Mouse (Mus musculus): ENCODE results near the gene Tsga10ip. TPM values are rescaled to one million over a fixed set of nuclear protein-coding genes. Genes with fewer than 3 reads are reported as not detected.

Tsga10ip gene
- polyA plus RNA-seq (2016; fragmentation: Nextera tagmentation; extraction: Ambion mirVana) = 0.44 and 0.58 TPM in 2 replicates

DNA sequence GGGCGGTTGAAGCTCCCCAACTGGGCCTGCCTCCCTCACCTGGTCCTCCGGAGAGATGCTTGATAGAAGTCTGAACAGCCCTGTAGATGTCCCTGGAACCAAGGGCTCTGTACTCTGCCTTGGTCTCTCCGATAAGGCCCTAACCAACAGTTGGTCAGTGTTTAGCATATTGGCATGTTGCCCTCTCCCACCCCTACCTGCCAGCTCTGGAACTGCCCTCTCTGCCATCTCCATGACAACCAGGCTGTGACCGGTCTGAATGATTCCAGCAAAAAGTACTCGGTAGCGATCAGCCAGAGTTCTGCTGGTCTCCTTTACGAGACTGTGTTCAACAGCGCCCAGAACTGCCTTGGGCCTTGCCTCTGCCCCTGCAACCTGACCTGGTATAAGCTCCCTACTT is at the start of gene Tsga10ip:
TSS of gene Tsga10ip (minus strand) at position 234 of the 400 bp plus-strand sequence.
- 80% methylated on average over 8 of the region's 8 CpGs for WGBS

DNA sequence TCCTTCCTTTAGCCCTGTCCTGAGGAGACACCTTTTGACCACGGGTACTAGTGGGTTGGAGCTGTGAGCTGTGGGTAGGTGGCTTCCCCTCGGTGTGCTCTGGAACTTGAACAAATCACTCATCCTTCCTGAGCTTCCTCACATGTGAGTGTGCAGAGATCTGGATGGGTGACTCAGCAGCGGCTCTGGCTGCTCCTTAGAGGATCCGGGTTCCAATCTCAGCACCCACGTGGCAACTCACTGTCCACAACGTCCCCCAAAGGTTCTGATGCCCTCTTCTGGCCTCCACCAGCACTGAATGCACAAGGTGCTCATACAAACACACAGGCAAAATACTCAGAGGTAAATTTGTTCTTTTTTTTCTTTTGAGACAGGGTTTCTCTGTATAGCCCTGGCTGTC is 49.4 kb upstream of the Tsga10ip start:
- no peak for DNase-seq (ENCODE audit: low spot score)
- H3K4me1 ChIP-seq (replicated peaks) = peaks cover 45% of the 10 kb centered on the region
- no peak overlapping the region for H3K4me3 ChIP-seq
- H3K36me3 ChIP-seq = peaks cover 16% of the 10 kb centered on the region
- H3K27me3 ChIP-seq (ENCODE audit: insufficient read depth, poor library complexity, severe bottlenecking) = peaks cover 57% of the 10 kb centered on the region
- 80% methylated on average over 6 of the region's 6 CpGs for WGBS
- peaks cover 6% of the 10 kb centered on the region for H3K9me3 ChIP-seq
- H3K27ac ChIP-seq = no peak overlapping the region

More for the DNA sequence above, at the start of gene Tsga10ip:
- H3K9me3 ChIP-seq = no peaks in the 10 kb centered on the region
- no peak within 1 kb of the TSS for H3K27ac ChIP-seq
- no peak within 1 kb of the TSS for H3K4me3 ChIP-seq
- no peak for DNase-seq (ENCODE audit: low spot score)
- peaks cover 15% of the 10 kb centered on the region for H3K4me1 ChIP-seq (replicated peaks)
- no peaks in the 10 kb centered on the region for H3K36me3 ChIP-seq
- no peaks in the 10 kb centered on the region for H3K27me3 ChIP-seq (ENCODE audit: insufficient read depth, poor library complexity, severe bottlenecking)

DNA sequence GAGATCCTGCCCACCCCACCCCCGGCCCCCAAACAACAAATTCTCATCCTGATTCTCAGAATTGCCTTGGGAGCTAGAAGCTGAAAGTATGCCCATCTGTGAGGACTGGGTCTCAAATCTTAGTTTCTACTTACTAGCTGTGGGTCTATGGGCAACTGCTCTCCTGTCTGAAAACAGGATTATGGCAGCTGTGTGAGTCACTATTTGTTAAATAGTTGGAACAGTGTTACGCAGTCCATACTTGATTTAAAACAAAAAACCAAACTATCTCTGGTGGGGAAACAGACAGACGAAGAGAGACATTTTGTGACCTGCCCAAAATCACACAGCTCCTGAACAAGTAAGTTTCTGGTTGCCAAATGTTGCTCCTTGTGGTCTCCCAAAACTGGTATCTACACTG is 47.3 kb upstream of the Tsga10ip start:
- 89% methylated on average over 3 of the region's 3 CpGs for WGBS

DNA sequence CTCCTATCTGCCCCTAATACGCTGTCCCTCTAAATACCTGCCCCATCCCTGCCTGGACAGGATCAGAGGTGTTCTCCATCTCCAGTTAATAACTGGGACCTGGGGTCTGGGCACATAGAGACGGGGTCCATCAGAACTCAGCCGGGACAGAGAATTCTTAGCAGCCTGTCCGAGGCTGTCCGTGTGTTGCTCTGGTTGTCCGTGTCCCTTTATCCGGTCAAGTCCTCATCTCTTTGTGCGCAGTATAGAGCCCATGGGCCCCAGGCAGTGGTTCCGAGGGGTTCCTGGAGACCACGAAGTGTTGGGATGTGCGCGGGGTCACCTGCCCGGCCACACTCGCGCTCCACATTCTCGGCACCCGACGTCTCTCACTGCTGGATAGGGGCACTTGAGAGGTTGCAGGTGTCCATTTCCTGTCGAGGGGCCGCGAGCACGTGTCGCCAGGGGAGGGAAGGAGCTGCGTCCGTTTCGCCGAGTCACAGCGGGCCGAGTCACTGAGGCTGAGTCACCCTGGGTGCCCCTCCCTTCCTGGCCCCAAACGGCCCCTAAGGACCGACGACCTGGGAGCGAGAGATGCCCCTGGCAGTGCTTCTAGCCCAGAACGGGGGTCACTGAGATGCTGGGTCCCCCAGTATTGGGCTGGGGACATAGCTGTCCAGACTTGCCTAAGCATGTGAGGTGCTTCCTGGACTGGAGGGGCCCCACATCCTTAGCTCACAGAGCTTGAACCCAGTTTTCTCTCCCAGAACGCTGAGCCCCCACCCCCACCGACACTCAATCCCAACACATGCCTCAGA is 46.2 kb upstream of the Tsga10ip start:
- Histone ChIP-seq H3K9me3 (peaks cover 6% of the 10 kb centered on the region), H3K4me3 (peak overlapping the region; percentile 62), H3K27ac (no peak overlapping the region), H3K27me3 (ENCODE audit: insufficient read depth, poor library complexity, severe bottlenecking) (peaks cover 83% of the 10 kb centered on the region), H3K4me1 (replicated peaks) (peaks cover 24% of the 10 kb centered on the region), H3K36me3 (0 out of 2 replicates have a peak, but pooled peaks cover under 1% of the 10 kb centered on the region)
- 7% methylated on average over 36 of the region's 36 CpGs for WGBS
- no peak for DNase-seq (ENCODE audit: low spot score)

More for the DNA sequence above, 47.3 kb upstream of the Tsga10ip start:
- Histone ChIP-seq H3K36me3 (peaks cover 11% of the 10 kb centered on the region), H3K27me3 (ENCODE audit: insufficient read depth, poor library complexity, severe bottlenecking) (peaks cover 72% of the 10 kb centered on the region), H3K27ac (no peak overlapping the region), H3K4me1 (replicated peaks) (peaks cover 28% of the 10 kb centered on the region), H3K4me3 (no peak overlapping the region), H3K9me3 (peaks cover 6% of the 10 kb centered on the region)
- no peak for DNase-seq (ENCODE audit: low spot score)

DNA sequence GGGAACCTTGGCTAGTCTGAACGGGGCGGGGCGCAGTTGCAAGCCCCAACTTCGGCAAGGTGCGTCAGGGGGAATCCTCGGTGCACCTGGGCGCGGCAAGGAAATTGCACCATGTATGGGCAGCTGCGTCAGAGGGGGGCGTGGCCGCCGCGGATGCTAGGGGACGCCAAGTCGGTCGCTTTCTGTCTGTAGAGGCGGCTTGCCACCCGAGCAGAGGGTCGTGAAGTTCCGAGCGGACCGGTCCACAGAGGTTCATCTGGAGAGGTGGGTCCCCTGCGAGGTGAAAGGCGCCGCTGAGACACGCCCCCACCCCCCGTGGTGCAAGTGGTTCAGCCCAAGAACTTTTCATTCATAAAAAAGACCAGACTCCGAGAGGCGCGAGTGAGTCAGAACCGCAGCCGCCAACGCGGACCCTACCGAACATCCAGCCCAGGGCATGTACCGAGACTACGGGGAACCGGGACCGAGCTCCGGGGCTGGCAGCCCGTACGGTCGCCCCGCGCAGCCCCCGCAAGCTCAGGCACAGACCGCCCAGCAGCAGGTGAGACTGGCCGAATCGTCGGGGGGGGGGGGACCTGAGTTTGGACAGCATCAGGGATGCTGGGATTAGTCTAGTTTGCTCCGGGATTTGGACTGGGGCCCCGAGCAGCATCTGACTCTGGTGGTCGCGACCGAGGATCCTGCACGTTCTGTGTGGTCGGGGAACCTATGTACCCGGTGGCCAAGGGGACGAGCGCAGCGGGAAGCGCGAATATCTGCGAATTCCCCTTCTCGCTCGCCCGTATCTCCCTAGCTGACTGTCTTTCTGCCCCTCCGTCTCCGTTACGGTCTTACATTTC is 45.4 kb upstream of the Tsga10ip start, which contains the start of gene Fosl1:
TSS of gene Fosl1 (plus strand) at position 33 of the 839 bp plus-strand sequence.
- Histone ChIP-seq H3K4me1 (replicated peaks) (peaks cover 24% of the 10 kb centered on the region), H3K9me3 (peaks cover 6% of the 10 kb centered on the region), H3K4me3 (peak within 1 kb of the TSS; percentile 62), H3K27me3 (ENCODE audit: insufficient read depth, poor library complexity, severe bottlenecking) (peaks cover 83% of the 10 kb centered on the region), H3K27ac (no peak within 1 kb of the TSS), H3K36me3 (no peaks in the 10 kb centered on the region)
- 2% methylated on average over 70 of the region's 70 CpGs for WGBS
- peak; percentile 62 for DNase-seq (ENCODE audit: low spot score)

DNA sequence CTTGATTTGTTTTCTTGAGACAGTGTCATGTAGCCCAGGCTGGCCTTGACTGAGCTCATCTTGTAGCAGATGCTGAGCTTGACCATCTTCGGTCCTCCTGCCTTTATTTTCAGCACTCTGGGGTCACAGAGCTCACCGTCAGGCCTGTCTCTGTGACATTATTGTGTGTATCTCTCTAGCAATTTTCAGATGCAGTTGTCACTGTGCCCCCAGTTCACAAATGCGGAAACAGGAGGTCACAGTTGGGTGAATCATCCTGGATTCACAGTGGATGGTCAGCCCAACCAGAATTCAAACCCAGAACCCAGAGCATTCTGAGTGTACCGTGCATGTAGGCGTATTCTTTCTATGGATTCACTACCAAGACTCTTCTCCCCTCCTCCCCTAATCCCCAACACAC is 43.4 kb upstream of the Tsga10ip start:
- Histone ChIP-seq H3K4me3 (no peak overlapping the region), H3K4me1 (replicated peaks) (peaks cover 24% of the 10 kb centered on the region), H3K36me3 (no peaks in the 10 kb centered on the region), H3K27ac (no peak overlapping the region), H3K9me3 (peaks cover 6% of the 10 kb centered on the region), H3K27me3 (ENCODE audit: insufficient read depth, poor library complexity, severe bottlenecking) (peaks cover 72% of the 10 kb centered on the region)
- no peak for DNase-seq (ENCODE audit: low spot score)
- WGBS = 87% methylated on average over 5 of the region's 5 CpGs

DNA sequence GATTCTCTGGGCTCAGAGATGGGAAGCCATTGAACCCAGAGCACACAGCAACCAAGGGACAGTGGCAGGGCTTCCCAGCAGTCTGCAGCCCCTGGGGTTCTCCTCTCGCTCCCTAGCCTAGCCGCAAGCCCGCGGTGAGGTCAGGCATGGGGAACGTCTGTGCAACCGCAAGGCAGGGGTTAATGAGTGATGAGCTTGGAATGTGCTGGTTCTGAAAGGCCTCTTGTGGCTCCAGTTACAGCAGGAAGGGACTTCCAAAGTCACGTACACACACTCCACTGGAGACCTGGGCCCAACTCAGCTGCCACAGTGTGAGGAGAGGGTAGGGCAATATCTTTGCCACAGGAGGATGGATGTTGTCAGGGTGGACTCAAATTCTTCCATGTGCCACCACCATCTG is 42.6 kb upstream of the Tsga10ip start:
- Histone ChIP-seq H3K9me3 (peaks cover 12% of the 10 kb centered on the region), H3K27ac (no peak overlapping the region), H3K27me3 (ENCODE audit: insufficient read depth, poor library complexity, severe bottlenecking) (peaks cover 64% of the 10 kb centered on the region), H3K4me3 (no peak overlapping the region), H3K4me1 (replicated peaks) (peaks cover 24% of the 10 kb centered on the region), H3K36me3 (no peaks in the 10 kb centered on the region)
- WGBS = 33% methylated on average over 7 of the region's 7 CpGs
- no peak for DNase-seq (ENCODE audit: low spot score)

DNA sequence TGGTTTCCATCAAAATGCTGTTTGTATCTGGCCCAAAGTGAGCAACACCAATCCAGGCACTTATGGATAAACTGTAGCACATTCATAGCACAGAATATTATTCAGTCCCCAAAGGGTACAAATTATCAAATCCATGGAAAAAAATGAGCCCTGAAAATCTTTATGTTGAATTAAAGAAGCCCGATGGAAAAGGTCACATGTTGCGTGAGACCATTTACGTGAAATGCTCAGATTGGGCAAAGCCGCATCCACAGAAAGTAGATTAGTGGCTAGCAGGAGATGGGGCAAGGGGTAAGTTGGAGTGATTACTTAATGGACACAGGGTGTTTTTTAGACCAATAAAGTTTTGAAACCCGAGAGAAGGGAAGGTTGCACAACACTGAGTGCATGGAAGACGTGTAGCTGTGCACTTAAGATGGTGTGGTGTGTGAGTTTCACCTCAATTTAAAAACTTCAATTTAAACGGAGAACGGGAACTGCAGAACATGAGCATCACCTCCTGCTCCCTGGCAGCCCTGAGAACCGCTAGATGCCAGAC is 42.1 kb upstream of the Tsga10ip start:
- H3K27me3 ChIP-seq (ENCODE audit: insufficient read depth, poor library complexity, severe bottlenecking) = peaks cover 59% of the 10 kb centered on the region
- peaks cover 24% of the 10 kb centered on the region for H3K4me1 ChIP-seq (replicated peaks)
- DNase-seq (ENCODE audit: low spot score) = no peak
- H3K27ac ChIP-seq = no peak overlapping the region
- H3K4me3 ChIP-seq = no peak overlapping the region
- peaks cover 15% of the 10 kb centered on the region for H3K9me3 ChIP-seq
- no peaks in the 10 kb centered on the region for H3K36me3 ChIP-seq
- WGBS = 71% methylated on average over 9 of the region's 9 CpGs

DNA sequence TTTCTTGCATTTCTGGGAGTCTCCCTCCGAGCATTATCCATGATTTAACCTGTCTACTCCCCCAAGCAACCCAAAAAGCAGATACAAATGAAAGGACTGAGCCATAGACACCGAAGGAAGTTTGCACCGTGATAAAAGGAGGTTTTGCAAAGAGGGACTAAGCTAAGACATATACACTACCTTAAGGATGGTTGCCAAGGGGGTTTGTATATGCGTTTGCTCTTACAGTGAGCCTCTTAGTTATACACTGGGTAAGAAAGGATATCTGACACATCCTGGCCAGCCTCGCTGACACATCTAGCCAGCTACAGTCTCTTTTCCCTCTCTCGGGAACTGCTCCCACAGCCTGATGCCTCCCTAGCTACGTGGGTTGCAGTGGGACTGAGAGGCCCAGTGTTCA is 31.6 kb upstream of the Tsga10ip start:
- no peak for DNase-seq (ENCODE audit: low spot score)
- Histone ChIP-seq H3K27me3 (ENCODE audit: insufficient read depth, poor library complexity, severe bottlenecking) (0 out of 2 replicates have a peak, but pooled peaks cover 5% of the 10 kb centered on the region), H3K36me3 (no peaks in the 10 kb centered on the region), H3K9me3 (no peaks in the 10 kb centered on the region), H3K4me1 (replicated peaks) (peaks cover 21% of the 10 kb centered on the region), H3K4me3 (peak overlapping the region; percentile 47; the same call in 1 of the 2 replicates), H3K27ac (peak overlapping the region; percentile 87)
- 75% methylated on average over 7 of the region's 7 CpGs for WGBS

DNA sequence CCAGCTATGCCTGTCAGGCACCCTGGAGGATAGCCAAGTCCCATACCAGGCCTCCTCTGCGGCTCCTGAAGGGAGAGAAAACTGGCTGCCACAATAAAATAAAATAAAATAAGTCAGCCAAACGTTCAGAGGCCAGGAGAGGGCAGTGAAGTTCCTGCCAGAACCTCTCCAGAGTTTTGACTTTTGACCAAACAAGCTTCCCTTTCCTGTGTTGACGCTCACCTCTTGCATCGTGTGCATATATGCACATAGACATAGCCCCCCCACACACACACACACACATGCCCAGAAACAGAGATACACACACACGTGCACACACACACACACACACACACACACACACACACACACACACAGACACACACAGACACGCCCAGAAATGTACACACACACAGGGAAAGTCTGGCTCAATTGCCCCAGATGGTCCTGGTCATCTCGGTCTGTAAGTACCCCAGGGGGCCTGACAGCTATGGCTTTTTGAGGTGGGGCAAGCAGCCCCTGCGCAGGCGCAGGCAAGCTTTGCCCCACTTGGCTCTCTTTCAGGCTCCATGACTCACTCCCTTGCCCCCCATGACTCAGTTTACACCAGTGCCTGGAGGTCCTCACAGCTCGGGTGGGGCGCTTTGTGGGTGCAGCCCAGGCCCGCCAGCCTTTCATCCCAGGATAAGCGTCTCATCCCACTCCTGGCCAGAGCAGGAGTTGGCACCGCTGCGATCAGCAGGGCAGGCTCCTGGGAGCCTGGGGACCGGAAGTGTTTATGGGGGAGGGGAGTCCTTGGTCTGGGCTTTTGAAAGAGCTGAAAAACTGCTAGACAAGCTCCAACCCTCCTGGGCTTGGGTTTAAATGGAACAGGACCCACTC is 30.9 kb upstream of the Tsga10ip start:
- DNase-seq (ENCODE audit: low spot score) = peak; percentile 49
- H3K4me1 ChIP-seq (replicated peaks) = peaks cover 21% of the 10 kb centered on the region
- no peaks in the 10 kb centered on the region for H3K36me3 ChIP-seq
- H3K4me3 ChIP-seq = peak overlapping the region; percentile 47
- H3K27me3 ChIP-seq (ENCODE audit: insufficient read depth, poor library complexity, severe bottlenecking) = 0 out of 2 replicates have a peak, but pooled peaks cover 5% of the 10 kb centered on the region
- H3K27ac ChIP-seq = peak overlapping the region; percentile 87
- 14% methylated on average over 16 of the region's 16 CpGs for WGBS
- no peaks in the 10 kb centered on the region for H3K9me3 ChIP-seq

DNA sequence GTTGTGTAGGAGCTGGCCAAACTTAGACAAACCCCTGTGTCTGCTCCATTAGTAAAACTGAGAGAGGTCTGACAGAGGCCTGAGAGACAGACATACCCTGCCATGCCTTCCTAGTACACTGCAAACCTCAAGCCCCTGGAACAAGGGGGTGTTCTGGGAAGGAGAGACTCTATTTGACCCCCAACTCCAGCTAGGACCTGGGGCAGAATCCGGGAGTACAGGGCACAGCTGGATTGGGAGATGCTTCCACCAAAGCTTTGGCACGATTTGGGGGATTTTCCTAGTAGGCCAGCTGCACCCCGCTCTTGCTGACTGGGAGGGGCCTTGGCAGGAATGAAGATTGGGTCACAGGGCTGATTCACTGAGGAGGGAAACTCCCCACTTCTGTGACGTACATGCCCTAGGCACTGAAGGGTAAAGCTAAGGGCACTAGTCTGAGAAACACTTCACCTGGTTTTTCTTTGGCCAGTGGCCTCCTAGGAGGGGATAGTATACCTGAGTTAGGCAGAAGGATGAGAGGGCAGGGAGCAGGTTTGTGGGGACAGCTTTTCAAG is 29.7 kb upstream of the Tsga10ip start:
- H3K36me3 ChIP-seq = peaks cover 9% of the 10 kb centered on the region
- DNase-seq (ENCODE audit: low spot score) = no peak
- WGBS = 81% methylated on average over 4 of the region's 4 CpGs
- no peaks in the 10 kb centered on the region for H3K9me3 ChIP-seq
- 0 out of 2 replicates have a peak, but pooled peaks cover 5% of the 10 kb centered on the region for H3K27me3 ChIP-seq (ENCODE audit: insufficient read depth, poor library complexity, severe bottlenecking)
- peaks cover 26% of the 10 kb centered on the region for H3K4me1 ChIP-seq (replicated peaks)
- H3K4me3 ChIP-seq = no peak overlapping the region
- H3K27ac ChIP-seq = no peak overlapping the region
